Mouse (Mus musculus): ENCODE measurements around the gene Ahctf1.
"Not testable (repeated sequence)": the region's sequence is repeated elsewhere in the genome, so short reads cannot be mapped to it uniquely, and the experiment has no call there.

Gene Ahctf1

DNA sequence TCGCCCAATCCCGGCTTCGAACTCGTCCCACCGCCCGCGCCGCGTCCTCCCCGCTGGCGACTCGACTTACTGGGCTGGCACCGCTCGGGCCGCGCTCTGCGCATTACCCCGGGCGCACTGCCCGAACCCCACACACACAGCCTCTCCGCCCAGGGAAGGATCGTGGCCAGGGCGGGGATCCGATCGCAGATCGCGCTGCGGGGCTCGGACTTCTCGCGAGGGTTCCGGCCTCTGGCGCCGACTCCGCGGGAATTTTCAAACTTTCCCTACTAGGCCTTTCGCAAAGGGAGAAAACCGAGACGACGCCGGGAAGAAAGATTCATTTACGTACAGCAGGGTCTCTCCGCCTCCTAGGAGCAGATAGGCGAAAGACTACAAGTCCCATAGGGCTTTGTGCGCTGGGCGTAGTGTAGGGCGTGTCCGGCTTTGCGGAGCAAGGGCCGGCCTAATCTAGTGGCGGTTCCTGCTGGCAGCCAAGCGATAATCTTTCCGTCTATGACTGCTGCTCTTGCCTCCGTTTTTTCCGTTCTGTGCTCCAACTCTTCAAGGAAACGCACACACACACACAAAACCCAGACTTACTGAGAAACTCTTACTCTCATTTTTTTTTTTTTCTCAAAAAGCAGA lies at the start of gene Ahctf1:
TSS of gene Ahctf1 (minus strand) at position 168 of the 627 bp plus-strand sequence.
- DNase-seq (ENCODE audit: extremely low read depth, insufficient read length, low spot score), result peak; percentile 99

DNA sequence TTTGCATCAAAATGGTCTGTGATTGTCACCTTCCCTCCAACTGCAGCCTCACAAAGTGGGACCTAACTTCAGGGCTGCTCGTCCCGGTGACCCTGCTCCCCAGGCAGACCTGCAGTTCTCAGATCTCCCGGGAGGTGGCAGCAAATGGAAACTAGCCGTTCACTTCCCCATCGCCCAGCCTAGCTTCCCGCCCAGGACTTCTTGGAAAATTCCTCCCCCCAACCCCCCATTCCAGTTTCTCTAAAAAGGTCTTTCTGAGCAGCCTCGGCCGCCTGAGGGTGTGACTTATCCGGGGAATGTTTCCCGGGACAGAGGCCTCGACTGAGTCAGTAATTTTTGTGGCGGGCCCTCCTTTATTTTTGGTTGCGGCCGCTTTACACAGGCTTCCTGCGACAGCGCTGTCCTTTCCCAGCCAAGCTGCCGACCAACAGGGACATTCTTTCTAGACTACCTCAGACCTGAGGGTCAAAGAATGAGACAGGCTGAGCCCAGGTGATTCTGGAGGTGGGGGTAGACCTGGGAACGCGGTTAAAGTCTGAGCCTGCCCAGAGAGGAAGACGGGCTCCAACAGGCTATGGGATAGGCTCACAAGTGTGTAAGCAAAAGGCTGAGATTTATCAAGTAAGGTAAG lies 44.4 kb upstream of the Ahctf1 start:
- peak; percentile 85 for DNase-seq (ENCODE audit: extremely low read depth, insufficient read length, low spot score)

DNA sequence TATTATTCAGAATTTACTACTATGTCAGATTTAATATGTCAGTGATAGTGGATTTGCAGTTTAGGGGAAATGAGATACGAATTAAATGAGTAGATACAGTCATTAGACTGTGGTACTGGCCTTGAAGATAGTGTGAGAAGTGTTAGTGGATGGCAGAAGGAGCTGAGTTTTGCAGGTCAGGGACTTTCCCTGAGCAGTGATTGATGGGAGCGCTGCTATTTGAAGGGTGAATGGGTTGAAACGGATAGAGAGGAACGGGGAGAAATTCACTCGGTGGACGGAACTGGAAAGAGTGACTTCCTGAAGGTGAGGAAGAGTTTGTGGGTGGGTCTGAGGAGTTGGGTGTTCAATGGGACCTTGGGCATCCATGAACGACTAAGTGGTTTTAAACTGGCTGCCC lies 43.7 kb upstream of the Ahctf1 start:
- DNase-seq (ENCODE audit: extremely low read depth, insufficient read length, low spot score), result no peak

DNA sequence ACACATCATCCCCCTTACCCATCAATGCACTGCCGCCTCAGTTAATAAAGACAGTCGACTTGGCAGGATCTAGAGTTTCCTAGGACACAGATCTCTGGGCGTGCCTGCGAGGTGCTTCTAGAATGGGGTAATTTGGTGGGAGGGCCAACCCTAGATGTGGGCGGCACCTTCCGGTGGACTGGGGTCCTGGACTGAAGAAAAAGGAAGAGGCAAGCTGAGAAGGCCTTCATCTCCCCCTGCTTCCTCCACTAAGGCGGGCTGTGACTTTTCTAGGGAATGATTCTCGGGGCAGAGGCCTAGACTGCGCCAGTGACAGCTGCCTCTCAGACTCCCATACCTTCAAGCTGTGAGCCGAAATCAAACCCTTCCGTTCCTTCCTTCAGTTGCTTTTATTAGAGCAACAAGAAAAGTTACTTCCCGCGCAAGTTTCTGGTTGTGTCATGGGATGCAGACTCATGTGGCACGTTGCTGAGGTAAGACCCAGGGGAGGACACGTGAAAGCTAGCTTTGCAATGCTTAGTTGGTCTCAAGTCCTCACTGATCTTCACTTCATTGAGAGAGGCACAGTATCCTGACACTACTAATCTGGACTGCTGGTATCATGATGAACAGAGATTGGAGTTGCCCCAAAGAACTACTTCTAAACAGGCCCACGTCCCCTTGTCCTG lies 42.5 kb upstream of the Ahctf1 start:
- no peak for DNase-seq (ENCODE audit: extremely low read depth, insufficient read length, low spot score)

DNA sequence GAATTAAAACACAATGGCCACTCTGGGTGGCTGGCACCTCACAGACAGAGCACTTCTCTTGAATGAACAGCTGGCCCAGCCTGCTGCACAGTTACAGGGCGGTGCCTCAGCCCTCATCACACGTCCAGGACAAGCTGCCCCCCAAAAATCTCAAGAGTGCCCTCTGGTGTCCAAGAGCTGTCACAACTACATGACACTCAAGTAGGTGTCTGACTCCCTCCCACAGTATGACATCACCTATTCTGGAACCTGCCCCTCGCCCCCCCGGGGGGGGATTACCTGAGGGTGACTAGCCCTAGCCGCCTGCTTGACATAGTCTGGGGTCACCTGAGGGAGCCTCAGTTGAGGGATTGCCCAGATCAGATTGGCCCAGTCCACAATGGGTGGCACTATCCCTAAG lies 41.4 kb upstream of the Ahctf1 start:
- peak; percentile 75 for DNase-seq (ENCODE audit: extremely low read depth, insufficient read length, low spot score)

DNA sequence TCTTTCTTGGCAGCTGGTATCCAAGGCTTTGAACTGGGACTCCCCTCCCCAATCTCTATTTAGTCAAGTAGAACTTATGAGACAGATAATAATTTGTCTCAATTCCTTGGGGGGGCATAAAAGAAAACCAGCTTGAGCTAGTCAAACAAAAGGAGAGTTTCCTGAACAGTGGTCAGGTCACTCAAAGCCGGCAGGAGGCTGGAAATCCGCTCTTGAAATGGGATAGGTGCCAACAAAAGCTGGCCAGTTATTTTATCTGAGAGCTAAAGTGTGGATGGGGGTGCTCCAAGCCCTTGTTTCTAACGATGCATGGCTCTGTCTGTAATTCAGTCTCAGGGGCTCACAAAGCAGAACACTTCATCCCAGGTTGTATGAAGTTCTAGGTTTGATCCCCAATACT lies 40.5 kb upstream of the Ahctf1 start:
- DNase-seq (ENCODE audit: extremely low read depth, insufficient read length, low spot score), result no peak

DNA sequence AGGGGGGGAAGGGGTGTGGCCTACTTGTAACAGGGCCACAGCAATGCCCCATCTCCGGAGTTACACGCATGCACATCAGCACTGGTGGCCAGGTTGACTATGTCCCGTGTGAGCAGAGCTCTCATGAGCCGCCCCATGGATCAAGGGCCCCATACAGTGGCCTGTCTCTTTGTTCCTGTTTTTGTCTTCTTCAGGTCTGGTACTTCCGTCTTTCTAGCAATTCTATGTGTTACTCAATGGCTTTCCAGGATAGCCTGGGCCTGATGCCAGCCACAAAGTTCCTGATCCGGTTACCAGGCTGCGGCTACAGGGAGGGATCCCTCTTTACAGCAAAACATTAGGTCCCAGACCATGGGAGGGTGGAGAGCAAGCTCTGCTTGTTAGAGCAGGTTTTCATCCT lies 39.1 kb upstream of the Ahctf1 start:
- no peak for DNase-seq (ENCODE audit: extremely low read depth, insufficient read length, low spot score)

DNA sequence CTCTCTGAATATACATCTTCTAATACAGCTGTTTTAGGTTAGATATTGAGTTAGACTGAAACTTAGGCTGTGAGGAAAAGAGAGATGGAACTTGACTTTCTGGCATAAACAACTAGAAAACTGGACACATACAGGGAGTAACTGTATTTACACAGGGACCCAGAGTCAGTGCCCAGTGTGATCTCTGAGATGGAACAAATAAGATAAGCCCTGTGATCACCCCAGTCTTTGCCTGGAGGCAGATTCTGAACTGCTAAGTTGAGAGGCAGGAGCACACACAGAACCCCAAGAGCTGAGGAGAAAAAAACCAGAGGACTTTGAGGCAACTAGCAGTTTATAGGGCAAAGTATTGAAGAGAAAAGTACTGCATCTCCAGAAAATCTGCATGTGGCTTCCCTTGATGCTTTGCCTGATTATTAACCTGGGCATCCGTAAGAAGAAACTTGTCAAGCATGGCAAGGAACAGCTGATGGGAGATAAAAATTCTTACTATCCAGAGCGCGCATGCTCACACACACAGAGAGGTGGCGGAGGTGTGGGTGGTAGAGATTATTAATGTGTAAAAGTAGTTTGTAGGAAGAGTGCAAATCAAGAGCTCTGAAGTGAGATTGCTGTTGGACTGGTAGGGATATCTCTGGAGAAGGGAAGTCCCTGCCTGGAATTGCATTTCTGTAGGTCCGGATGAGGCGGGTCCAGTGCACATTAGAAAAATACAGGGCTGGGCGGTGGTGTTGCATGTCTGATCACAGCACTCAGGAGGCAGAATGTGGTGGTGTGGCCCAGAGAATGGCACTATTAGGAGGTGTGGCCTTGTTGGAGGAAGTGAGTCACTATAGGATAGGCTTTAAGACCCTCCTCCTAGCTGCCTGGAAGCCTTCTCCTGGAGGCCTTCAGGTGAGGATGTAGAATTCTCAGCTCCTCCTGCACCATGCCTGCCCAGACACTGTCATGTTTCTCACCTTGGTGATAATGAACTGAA lies 33.2 kb upstream of the Ahctf1 start:
- no peak for DNase-seq (ENCODE audit: extremely low read depth, insufficient read length, low spot score)

DNA sequence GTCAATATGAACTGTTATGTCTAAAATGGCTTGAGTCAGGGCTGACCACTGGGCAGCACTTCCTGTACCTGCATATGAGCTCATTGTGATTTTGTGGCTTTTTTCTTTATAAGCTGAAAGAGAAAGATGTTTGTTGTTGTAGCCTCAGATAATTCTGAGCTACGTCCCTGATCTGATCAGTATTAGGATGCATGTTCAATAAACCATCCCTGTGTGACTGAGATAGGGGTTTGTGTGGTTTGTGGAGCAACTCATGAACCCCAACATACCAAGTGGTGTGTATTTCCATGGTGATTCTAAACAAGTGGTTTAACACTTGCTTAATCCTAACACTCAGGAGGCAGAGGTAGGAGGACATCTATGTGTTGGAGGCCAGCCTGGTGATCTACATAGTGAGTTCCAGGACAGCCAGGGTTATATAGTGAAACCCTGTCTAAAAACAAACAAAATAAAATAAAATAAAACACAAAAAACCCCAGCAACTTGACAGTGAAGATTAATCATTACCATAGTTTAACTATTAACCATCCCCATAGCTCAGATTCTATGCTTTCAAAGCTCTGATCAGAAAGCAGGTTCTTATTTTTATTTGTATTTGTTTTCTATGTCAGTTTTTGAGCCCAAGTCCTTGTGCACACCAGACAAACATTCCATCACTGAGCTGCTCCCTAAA lies 32.4 kb upstream of the Ahctf1 start:
- no peak for DNase-seq (ENCODE audit: extremely low read depth, insufficient read length, low spot score)

DNA sequence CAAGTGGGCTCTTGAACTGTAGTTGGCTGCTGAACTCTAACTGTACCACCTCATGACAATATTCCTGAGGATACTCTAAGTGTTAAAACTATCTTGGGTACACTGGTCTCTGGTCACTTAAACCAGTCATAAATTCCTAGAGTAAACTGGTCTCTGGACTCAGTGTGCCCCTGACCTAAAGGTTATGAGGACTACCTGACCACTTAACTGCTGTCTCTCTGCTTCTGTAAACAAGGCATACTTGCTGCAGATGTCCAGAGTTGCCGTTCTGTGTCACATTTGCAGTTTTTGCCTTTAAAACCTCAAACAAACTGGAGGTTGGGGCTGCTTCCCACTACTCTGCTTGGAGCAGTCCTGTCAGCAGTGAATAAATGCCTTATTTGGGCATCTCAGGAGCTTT lies 30.1 kb upstream of the Ahctf1 start:
- DNase-seq (ENCODE audit: extremely low read depth, insufficient read length, low spot score), result no peak

DNA sequence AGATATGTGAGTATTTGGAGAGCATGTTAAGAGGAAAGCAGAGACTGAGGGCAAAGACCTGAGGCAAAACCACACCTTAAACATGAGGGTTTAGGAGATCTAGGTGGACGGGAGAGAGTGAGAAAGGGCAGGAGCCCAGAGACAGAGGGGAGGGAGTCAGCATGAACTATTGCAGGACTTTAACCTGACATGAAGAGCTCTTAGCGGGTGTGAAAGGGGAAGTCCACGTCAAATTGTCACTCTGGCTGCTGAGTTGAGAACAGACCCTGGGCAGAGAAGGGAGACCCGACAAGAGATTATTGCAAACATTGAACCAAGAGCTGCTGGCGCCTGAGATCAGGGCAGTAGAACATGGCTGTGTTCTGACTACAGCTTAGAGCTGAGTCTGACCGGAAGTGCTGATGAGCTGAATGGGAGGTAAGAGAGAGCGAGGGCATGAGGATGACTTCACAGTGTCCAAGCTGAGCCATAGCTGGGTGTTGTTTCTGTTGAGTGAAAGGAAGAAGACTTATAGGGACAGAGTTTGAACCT lies 29.3 kb upstream of the Ahctf1 start:
- DNase-seq (ENCODE audit: extremely low read depth, insufficient read length, low spot score), result no peak

DNA sequence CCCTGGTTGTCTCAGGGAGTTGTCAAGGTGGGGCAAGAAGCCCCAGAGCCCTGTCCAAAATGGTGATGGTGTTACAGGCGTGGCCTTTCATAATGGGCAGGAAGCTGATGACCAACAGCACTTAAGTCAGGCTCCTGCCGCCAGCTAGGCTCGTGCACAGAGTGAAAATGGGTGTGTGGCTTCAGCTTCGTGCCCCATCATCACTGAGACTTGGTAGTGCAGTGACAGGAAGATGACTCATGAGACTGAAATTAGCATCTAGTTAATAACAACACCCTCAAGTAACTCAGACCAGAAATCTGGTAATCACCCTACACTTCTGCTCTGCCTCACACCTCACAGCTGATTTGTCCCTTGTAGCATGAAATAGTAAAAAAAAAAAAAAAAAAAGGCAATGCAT lies 25.4 kb upstream of the Ahctf1 start:
- peak; percentile 65 for DNase-seq (ENCODE audit: extremely low read depth, insufficient read length, low spot score)

DNA sequence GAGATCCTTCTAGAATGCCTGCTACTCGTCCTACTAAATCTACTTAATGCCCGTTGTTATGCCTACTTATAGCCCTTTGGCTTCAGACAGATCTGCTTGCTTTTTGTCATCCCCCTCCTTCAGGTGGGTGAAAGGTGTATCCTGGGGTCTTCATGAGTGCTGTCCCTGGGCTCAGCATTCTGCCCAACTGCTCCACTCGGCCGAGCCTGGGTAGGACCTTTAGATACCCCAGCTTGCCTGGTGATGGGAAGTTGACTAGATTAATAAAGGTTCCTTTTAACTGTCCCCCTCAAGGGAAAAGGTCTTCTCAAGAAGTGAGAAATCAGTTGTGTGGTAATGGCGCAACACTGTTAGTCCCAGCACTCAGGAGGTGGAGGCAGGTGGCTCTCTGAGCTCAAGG lies 24.6 kb upstream of the Ahctf1 start:
- no peak for DNase-seq (ENCODE audit: extremely low read depth, insufficient read length, low spot score)

DNA sequence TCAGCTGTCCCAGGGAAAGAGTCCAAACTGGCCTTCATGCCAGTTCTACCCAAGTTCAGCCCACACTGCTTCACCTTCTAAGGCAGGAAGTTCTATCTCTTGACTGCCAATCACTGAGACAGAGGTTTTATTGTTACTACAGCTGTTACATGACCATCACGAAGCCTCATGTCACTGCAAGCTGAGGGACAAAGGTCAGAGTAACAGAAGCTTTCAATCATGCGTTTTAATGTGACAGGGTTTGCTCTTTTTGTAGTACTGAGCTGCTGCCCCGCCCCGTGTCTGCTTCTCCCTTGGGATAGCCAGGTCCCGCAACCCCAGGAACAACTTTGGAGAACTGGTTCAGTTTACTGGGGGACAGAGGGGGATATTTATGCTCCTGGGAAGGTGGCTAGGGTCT lies 21.1 kb upstream of the Ahctf1 start:
- no peak for DNase-seq (ENCODE audit: extremely low read depth, insufficient read length, low spot score)

DNA sequence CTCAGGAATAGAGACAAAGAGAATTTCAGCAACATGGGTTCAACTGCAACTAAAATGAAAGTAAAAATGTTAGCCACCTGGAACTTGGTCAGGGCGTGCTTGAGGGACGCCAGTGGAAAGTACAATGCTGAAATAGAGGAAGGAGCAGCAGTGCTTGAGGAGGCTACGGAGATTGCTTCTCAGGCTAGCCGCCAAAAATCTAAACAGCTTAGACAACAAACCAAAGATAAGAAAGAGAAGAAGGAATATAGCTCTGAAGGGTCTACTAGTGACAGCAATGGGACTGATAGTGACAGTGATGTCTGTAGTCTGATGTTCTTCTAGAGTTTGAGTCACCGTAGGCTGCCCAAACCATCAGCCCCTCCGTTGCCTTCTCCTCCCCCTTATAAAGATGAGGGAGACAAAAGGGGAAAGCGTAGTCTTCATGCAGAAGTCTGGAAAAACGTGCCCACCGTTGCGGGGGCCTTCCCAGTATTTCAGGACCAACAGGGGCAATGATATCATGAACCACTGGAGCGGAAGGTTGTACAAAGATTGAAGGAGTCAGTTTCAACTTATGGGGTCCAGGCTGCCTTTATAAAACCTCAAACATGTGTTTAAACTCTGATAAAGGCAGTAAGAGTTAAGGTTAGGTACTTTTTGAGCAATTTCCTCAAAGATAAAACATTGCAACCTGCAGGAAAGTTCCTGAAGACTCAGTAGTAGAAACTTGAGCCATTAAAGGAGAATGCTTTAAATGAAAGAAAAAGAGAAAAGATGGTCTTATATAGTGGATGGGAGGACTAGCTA lies 15.2 kb upstream of the Ahctf1 start:
- DNase-seq (ENCODE audit: extremely low read depth, insufficient read length, low spot score), result not testable (repeated sequence)

DNA sequence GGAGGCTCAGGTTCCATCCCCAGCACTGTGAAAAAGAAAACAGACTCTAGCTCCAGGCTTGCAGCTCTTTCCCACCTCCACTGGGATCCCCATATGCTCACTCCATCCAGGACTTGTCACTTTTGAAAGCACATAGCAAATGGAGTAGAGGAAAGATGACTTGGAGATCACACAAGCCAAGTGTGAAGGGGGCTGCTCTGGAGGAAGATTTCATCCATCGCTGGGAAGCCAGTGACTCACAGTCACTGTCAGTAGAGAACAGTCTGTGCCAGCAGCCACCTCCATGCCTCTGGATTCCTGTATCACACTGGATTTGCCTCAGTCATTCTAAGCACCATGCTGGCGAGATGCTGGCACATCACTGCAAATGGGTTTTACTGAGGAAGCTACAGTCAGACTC lies 11.1 kb upstream of the Ahctf1 start:
- no peak for DNase-seq (ENCODE audit: extremely low read depth, insufficient read length, low spot score)

DNA sequence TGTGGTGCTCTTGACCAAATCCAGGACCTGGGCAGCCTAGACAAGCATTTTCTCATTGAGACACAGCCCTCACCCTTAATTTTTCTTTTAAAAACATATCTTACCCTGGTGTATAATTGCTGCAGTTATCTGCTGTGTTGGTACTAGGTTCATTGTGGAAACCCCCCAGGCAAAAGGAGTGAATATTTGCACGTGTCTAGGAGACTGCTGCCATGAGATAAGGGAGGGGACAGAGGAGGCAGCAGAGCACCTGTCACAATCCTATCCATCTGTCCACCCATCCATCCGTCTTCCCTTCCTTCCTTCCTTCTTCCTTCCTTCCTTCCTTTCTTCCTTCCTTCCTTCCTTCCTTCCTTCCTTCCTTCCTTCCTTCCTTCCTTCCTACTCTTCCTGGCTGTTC lies 9.9 kb upstream of the Ahctf1 start:
- DNase-seq (ENCODE audit: extremely low read depth, insufficient read length, low spot score), result no peak

DNA sequence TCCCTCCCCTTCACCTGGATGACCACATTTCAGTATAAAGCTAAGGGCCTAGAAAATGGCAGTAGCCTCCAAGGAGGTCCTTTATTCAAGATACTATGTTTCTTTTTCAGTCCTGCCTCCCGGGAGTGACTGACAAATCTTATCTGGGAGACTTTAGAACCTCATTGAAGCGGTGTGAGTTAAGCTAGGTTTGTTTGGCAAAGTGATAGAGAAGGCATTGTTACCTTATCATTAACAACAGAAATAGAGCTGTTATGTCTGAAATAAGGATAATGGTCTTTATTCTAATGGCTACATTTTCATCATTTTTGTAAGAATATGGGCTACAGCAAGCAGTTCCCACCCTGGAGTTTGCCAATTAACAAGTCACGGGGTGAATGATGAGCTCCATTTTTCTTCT lies 4.8 kb upstream of the Ahctf1 start:
- DNase-seq (ENCODE audit: extremely low read depth, insufficient read length, low spot score), result no peak

DNA sequence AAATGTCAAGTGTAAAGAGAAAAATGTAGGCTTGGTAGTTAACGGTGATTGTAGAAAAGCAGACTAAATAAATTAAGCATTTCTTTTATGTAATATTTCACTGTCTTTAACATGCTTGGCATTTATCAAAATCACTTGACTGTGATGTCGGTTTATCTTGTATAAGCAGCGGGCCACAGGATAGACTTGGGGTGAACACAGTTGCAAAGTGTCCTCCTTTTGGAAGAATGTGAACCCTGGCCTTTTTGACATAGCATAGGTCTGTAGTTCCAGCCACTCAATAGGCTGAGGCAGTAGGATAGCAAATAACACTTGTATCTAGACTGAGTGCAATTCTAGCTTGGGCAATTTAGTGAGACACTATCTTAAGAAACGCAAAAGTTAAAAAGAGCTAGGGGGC lies 4.0 kb upstream of the Ahctf1 start:
- DNase-seq (ENCODE audit: extremely low read depth, insufficient read length, low spot score), result no peak

DNA sequence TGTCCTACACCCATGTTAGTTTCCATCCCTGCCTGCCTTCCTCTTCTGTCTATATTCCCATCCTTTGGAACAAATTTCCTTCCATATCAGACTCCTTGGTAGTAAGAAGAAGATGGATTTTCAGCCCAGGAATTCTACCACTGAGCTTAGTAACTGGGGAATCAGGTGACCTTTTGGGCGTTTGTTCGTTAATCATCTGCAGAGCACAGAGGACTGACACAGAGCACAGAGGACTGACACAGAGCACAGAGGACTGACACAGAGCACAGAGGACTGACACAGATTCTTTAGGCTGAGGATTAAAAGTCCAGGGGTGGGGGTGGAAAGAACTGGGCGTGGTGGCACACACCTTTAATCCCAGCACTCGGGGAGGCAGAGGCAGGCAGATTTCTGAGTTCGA lies 2.3 kb upstream of the Ahctf1 start:
- no peak for DNase-seq (ENCODE audit: extremely low read depth, insufficient read length, low spot score)
